Mouse (Mus musculus) T-helper 2 cell (primary cell): ENCODE measurements around the gene Slc9a1.

Source experiments
- in situ Hi-C: fragments of 300-600 bp; cut with MboI, MseI; formaldehyde crosslinking; loops from one replicate; pipeline ENCODE4 v1.15.1; 2025; ENCODE audit warnings: high pct_unique_total_duplicates

The Slc9a1 gene

DNA sequence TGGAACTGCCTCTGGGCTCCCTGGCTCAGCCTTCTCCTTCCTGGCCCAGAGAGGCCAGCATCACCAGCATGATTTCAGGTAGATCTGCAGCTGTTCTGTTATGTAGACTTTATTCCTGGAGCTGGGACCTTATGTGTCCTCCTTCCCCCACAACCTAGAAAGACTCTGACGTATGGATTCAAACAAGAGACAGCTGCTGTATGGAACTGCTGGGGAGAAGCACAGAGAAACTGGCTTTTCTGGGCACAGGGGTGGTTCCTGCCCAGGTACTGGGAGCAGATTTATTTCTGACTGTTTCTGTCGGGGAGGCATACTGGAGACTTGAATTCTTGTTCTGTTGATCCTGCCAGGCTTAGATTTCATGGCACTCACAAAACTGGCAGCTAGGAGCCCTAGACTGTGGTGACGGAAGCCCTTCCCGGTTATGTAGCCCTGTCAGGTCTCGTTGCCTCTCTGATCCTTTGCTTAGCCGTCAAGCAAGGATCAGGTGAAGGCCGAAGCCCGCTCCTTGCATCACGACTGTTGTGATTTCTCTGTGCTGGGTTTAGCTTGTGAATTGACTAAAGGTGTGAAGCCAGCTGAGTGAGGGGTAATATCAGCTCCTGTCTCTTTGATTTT is 34.2 kb downstream of the Slc9a1 start:
- in situ Hi-C loops: no loop called here

DNA sequence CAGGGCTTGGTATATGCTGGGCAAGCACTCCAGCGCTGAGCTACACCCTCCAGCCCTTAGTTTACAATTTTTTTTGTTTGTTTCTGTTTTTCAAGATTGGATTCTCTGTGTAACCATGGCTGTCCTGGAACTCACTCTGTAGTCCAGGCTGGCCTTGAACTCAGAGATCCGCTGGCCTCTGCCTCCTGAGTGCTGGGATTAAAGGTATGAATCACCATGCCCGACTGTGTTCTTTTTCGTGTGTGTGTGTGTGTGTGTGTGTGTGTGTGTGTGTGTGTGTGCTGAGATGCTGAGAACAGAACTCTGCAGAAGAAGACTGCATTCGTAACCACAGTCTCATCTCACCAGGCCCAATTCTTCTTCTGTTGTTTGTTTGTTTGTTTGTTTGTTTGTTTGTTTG is 34.8 kb downstream of the Slc9a1 start:
- in situ Hi-C loops: no loop called here

DNA sequence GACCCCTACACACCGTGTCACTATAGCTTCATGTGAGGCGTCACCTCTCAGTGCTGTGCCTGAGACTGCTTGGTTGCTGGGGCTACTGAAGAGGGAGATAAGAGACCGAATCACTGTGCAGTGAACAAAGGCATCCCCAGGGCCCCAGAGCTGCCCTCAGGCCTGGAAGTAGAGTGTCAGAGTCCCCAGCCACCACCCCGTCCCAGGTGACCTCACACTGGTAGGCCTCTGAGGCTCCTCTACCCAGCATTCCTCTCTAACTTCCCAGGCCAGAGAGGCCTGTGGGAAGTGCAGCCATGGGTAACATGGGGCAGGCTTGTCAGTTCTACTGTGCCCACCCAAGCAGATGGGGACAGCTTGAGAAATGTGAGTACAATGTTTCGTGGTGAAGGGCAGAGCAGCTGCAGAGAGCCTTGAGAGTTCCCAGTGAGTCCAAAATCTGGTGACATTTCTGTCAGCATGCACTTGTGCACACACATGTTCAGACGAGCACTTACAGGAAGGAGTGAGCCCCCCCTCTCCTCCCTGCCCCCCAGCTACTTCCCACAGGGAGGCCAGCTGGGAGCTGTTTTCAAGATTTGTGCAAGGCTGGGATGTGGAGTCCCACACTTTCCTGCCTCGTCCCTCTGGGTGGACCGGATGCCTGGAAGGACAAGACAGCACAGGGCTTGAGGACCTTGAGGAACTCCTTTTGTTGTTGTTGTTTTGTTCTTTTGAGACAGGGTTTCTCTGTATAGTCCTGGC is 37.0 kb downstream of the Slc9a1 start:
- in situ Hi-C loops: no loop called here

DNA sequence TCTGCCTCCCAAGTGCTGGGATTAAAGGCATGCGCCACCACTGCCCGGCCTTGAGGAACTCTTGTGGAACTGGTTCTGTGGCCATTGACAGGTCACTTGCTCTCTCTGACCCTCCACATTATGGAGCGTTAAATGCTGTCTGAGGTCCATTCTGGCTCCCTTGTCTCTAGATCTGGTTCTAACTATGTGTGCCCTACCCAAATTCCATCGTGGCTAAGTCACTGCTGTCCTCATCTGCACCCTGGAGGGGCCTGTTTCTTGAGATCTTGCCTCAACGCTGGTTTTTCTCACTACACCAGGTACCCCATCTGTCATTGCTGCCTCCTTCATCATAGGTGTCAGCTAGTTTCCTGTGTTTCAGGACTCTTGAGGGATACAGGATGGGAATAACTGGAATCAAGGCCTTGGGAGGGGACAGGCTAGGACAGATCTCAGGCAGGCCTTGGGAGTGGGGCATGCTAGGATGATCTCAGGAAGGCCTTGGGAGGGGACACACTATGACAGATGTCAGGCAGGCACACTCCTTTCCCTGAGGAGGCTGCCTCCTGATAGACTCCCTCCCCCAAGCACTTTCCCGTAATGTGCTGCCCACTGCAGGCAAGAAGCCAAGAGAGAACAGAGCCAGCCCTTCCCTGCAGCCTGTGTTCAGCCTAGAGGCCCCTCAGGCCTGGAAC is 37.7 kb downstream of the Slc9a1 start:
- in situ Hi-C loops: no loop called here

DNA sequence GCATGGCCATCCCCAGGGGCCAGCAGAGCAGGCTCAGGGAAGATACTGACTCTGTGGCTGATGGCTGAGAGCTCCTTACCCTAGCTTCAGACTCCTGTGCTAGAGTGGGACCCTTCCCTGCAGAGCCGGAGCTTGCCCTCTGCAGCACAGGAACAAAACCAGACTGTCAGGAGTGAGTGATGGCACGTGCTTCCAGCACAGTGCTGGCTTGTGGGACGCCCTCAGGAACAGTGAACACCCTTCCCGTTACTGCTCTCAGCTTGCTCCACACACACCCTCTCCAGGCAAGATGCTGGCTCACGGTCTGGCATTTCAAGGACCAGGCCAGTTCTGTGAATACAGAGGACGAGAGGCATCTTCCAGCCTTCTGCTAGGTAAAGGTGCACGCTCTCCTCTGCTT is 38.5 kb downstream of the Slc9a1 start:
- in situ Hi-C loops: no loop called here

DNA sequence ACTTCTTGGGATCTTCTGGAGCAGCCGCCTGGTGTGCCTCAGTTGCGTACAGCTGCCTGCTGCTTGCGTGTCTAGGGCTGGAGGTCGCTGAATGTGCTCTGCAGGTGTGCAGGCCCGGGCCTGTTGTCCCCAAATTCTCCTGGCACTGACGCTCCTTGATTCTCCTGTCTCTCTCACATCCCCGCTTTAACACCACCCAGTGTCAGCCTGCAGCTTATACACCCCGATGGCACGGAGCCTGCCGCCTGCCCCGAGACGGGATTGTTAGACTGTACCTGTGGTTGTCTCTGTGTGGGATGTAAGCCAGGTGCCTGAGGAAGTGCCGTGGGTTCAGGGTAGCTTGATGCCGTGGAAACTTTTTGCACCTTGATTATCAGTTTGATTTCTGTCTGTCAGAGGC is 41.5 kb downstream of the Slc9a1 start:
- in situ Hi-C loops: no loop called here

DNA sequence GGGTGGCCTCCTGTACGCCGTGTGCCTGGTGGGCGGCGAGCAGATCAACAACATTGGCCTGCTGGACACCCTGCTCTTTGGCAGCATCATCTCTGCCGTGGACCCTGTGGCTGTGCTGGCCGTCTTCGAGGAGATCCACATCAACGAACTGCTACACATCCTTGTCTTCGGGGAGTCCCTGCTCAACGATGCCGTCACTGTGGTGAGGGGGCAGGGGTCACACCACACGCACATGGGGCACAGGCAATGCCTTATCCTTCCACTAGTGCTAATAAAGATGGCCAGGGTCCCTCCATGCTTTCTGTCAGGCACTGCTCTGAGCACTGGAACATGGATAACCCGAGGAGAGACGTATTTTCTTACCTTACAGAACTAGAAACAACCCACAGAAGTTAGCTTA is 42.6 kb downstream of the Slc9a1 start:
- in situ Hi-C loops: no loop called here

DNA sequence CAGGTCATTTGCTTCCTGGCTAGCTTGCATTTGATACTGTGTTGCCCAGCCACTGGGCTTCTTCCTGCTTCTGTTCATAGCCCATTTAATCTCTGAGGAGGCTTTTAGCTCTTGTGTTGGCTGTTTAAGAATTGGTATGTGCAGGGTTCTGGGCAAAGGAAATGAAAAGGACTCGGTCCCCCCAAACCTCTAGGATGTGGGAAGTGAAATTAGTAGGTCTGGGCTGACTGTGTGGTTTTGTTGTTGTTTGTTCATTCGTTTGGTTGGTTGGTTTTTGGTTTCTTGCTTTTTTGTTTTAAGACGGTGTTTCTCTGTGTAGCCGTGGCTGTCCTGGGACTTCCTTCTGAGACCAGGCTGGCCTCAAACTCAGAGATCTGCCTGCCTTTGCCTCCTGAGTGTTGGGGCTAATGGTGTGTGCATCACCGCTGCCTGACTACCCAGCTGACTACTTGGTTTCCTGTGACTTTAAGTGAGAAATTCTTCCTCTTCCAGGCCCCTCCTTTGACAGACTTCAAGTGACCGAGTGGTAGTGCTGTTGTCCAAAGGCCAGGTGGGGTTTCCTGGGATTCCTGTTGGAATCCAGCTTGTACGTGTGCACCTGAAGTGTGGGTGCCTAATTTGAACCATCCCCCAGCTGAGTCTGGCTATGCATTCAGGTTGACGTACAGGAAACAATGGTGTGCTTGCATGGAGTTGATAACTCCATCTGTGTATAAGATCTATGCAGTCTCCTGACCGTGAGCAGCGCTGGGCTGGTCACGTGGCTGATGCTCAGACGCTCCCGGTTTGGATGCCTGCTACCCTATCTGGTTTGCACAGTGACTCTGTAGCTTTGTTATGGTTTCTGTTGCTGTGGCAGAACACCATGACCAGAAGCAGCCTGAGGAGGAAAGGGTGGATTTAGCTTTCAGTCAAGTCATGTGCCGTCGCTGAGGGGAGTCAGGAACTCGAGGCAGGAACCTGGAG is 43.4 kb downstream of the Slc9a1 start:
- in situ Hi-C loops: no loop called here

DNA sequence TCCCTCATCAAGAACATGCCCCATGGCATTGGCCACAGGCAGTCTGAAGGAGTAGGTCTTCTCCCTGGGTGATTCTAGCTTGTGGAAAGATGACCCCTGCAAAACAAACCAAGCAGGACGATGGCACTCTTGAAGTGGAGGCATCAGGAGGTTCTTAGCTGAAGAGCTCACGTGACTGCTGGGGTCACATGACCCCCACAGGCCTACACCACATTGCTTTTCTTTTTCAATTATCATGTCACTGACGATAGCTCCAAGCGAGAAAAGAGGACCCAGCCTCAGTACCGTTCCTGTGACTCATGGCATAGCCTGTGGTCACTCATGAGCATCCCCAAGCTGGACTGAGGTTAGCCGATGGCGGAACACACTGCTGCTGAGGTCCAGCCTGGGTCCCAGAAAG is 44.1 kb downstream of the Slc9a1 start:
- in situ Hi-C loops: no loop called here

DNA sequence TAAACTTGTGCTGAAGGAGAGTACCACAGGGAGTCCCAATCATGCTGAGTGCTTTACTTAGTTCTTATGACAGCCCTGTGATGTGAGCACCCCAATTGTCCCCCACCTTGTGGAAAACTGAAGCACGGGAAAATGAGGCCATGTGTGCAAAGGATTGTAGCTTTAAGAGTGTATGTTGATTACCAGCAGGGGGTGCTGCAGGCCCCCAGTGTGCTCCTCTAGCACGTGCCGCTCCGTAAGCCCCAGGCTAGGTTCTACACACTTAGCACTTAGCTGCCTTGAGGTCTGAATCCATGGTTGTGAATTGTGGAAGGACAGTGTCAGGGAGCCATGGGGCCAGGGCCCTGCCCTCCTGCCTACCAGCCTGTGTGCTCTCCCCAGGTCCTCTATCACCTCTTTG is 45.4 kb downstream of the Slc9a1 start:
- in situ Hi-C loops: no loop called here

DNA sequence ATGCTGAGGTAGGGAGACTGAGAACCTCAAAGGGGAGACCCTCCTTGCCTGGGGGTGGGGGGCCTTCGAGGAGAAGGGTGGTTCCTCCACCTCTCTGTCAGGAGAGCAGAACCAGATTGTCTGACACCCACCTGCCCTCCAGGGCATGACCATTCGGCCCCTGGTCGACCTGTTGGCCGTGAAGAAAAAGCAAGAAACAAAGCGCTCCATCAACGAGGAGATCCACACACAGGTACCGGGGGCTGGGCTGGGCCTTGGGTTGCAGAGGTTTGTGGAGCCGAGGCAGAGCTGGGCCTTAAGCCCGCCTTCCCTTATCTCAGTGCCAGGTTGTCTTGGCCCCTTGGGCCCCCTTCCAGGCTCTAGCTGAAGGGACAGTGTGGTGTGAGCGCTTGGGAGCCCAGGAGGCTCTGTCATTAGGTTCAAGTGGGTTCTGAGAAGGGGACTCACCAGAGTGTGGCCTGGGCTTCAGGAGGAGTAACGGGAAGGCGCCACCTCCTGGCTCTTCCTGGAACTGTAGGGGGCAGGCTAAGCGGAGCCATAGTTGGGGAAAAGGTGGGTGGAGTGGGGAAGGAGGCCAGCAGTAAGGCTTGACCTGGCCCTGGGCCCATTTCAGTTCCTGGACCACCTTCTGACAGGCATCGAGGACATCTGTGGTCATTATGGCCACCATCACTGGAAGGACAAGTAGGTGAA is 50.0 kb downstream of the Slc9a1 start:
- in situ Hi-C loops: no loop called here

DNA sequence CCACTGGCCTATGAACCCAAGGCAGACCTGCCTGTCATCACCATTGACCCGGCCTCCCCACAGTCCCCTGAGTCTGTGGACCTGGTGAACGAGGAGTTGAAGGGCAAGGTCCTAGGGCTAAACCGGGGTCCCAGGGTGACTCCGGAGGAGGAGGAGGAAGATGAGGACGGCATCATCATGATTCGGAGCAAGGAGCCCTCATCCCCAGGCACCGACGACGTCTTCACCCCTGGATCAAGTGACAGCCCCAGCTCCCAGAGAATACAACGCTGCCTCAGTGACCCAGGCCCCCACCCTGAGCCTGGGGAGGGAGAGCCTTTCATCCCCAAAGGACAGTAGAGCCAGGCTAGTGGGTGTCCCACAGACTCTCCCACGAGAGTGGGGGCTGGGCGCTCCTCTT is 52.5 kb downstream of the Slc9a1 start:
- in situ Hi-C loops: no loop called here

DNA sequence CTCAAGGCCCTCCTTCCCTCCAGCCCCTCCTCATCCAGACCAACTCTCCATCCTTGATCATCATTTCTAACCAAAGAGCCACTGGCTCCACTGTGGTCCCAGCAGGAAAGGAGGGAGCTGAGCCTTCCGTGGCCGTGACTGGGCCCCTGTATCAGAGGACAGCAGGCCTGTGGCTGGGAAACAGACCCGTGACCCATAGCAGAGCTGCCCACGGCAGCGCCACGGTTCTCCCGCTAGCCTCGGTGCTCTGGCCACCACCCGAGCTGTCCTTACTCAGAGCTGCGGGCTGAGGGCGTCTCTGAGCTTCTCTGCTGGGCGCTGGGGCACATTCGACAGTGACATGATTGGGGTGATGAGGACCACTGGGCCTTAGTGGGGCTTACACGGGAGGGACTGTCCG is 53.1 kb downstream of the Slc9a1 start:
- in situ Hi-C loops: no loop called here

DNA sequence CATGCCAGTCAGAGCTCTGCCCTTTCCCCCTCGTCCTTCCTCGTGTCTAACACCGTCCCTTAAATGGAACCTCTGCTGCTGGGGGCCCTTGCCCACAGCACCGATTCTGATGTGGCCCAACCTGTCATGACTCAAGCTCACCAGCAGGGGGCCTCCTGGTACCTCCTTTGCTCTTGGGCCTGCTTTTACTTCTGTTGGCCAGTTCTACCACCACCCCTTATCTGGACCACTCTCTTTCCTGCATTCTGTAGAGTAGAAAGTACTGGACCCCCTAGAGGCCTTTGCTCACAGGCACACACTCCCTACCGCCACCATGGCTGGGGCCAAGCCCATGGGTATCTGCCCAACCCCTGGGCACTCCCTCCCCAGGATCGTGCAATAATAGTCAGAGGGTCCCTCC is 53.6 kb downstream of the Slc9a1 start:
- in situ Hi-C loops: no loop called here

DNA sequence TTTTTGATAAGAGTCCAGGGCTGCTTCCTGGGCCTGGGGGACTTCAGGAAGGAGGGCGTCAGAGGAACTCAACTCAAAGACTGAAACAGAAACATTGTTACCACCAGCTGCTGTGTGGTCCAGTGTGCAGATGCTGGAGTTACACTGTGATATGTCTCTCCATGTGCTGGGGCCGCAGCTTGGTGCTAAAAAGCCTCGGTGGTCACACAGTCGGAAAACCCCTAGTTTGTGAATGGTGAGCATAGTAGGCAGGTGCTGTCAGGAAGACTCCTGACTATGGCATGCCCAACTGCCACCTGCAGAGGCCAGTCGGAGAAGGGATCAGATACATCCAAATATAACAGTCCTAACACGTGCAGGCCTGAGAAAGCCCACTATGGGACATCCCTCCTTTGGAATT is 54.2 kb downstream of the Slc9a1 start:
- in situ Hi-C loops: no loop called here

DNA sequence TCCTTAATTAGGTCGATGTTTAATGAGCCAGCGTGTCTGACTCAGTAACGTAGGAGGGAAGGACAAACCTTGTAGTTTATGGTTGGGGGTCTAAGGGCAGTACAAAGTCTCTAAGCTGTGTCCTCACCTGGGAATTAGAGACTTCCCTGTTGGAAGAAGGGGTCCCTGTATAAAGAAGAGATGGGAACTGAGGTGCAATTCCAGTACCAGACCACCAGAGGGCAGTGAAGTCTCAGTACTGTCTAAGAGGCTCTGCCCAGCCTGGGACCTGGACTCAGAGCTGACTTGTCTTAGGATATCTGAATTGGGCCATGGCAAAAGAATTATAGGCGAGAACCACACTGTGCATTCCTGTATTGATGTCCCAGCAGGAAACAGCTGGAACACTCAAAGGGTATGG is 54.6 kb downstream of the Slc9a1 start:
- in situ Hi-C loops: no loop called here

DNA sequence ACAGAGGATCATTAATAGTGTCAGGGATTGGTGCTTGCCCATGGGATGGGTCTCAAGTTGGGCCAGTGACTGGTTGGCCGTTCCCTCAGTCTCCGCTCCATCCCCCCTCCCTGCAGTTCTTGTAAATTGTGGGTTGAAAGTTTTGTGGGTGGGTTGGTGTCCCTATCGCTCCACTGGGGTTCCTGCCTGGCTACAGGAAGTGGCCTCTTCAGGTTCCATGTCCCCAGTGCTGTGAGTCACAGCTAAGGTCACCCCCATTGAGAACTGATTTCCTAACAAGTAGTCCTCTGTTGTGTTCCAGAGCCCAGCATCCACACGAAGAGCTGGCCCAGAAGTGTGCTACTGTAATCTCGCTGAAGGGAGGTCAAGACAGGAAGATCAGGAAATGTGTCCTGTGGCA is 56.6 kb downstream of the Slc9a1 start:
- in situ Hi-C loops: no loop called here

DNA sequence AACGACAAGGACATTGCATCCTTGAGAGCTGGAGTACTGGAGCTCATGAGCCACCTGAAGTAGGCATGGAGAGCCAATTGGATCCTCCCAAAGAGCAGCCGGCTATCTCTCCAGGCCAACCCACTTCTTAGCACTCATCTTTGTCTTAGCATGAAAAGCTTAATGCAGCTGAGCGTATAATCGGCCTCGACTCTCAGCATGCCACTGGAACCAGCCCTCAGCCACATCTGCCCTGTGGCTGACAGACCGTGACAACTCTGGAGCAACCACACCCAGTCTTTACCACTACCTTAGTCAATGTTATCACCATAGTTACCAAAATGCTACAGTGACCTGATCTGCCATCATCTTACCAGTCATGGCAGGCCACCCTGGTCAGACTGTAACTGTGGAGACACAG is 62.0 kb downstream of the Slc9a1 start:
- in situ Hi-C loops: no loop called here

DNA sequence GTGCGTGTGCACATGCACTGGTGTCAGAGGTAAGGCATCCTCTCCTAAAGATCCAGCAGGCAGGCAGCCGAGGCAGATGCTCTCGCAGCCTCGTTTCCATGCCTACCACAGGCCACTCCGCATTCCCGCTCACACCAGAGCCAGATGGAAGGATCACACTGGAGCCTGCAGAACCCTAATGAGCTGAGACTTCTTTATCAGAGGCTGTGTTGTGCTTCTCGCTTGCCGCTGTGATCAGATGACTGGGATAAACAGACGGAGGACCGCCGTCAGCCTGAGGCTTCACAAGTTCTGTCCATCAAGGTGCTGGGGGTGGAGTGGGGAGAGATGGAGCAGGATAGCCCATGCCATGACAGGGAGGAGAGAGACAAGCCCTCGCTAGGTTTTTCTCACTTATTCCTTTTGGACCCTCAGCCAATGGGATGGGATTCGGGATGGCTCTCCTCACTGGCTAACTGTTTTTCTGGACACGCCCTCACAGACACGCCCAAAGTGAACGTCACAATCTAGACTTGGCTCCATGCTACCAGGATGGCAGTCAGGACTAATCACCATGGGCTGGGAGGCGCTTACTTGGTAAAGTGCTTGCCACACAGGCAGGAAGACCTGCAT is 63.2 kb downstream of the Slc9a1 start:
- in situ Hi-C loops: no loop called here

DNA sequence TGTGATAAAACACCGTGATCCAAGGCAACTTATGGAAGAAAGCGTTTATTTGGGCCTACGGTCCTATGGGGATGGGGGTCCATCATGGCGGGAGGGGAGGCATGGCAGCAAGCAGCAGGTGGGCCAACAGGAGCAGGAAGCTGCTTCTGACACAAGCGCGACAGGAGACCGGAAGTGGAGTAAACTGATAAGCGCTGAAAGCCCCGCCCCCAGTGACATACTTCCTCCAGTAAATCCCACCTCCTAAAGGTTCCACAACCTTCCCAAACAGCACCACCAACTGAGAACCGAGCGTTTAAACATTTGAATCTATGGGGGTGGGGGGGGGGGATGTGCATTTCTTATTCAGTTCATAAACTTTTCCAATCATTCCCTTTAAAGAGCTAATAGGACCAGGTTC is 66.4 kb downstream of the Slc9a1 start:
- in situ Hi-C loops: no loop called here
